Mouse (Mus musculus) spleen, embryonic (tissue): Measurements from ENCODE around the gene Mras.

Source experiments
- CTCF ChIA-PET: fragments of 350-600 bp; sonication (Branson Sonifier 250); formaldehyde crosslinking; loops from one replicate; lab custom pipeline; 2022; lab: Charles Lee

Gene Mras

DNA sequence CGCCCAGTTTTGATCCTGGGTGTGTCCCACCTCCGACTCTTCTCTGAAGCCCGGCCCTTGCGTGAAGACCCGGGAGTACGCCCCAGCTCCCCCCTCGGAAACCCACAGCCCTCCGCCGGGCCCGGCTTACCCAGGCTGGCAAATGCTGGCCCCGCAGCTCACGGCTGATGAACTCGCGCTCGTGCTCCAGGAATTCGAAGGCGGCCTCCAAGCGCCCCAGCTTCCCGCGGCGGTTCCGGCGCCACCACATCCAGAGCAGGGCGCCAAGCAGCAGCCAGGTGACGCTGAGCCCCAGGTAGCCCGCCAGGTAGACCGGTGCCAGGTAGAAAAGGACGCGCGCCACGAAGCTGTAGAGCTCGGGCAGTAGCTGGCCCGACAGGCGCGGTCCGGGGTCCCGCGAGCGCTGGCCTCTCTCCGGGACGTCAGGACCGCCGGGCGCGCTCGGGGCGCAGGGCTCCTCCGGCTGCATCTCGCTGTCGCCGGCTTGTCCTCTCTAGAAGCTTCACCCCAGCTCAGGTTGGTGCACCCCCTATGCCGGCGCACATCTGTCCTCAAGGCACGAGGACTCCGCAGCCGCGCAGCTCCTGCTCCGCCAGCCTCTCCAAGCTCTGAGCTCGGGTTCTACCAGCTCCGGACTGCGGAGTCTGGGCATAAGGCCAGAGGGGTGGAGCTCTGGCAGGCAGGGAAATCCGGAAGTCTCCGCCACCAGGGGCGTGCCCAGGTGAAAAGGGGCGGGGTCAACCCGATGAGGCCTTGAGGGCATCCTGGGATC is 79.1 kb downstream of the Mras start, which contains the start of gene Esyt3:
Esyt3 (minus strand) TSS at position 637 of the 772 bp plus-strand sequence.
- CTCF ChIA-PET = interaction anchor here (0.6 kb wide), 1 partner anchor 360 kb away, joined by 3 read pairs; no protein-coding TSS in a partner anchor

DNA sequence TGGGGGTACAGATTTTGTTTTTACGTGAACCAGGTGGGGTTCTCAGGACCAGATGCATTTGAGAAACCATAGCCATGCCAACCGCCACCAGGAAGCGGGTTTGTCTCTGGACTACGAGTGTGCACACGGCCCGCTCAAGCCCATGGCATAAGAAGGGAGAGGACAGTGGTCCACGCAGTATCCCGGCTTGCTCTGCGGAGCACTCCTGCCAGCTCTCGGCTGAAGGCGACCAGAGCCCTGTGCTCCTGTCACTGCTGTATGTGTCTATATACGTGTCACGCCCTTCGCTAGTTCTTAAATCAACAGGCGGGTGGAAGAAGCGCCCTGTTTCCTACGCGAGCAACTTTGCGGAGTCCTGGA is 79.6 kb downstream of the Mras start:
- CTCF ChIA-PET = interaction anchor here (0.5 kb wide), 1 partner anchor 385 kb away, joined by 4 read pairs; no protein-coding TSS in a partner anchor

DNA sequence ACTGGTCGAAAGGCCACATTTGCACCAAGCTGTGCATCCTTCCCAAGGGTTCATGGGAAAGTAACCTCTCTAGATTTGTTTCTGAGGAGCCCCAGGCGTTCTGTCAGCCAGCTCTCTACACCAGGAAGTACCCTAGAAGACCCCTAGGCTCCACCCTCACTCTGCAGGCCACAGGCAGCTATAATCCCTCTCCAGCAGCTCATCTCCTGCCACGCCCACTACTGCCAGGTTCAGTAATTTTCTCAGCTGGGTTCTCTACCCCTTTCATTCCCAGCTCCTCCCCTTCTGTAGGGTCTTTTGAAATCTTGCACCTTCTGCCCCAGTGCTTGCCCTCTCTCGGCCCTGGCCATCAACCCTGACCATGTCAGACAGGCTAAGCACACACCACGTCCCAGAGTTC is 81.2 kb downstream of the Mras start:
- CTCF ChIA-PET = no interaction called here

DNA sequence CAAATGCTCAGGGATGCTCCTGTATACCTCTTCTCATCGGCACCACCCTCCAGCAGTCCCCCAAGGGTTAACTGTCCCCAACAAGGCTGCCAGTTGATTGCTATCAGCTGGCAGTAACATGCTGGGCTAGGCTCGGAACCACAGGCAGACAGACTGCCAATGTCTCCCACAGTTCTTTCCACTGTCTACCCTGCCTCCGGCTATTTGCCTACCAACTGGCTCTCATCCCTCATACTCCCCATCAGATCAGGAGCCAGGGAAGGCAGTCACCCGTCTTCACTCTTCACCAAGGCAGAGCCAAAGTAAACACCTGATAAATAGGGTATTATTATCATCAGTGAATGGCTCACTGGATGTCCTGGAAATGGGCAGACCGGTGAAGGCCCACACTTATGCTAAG is 82.4 kb downstream of the Mras start:
- CTCF ChIA-PET = no interaction called here

DNA sequence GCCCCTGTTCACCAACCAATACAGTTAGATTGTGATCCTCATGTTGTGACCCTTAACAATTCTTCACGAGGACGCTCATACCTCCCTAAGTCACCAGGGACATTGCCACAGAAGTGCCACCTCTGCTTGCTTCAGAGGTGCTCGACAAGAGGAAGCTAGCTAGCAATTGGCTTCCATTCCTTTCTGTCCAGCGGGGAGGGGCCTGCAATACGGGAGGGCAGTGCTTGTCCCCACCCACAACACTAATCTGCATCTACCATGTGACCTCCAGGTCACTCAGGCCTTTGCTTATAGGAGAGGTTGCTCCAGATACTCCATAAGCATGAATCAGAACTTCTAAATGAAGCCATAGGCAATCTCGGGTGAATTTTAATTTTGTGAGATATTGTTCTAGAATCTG is 83.8 kb downstream of the Mras start:
- CTCF ChIA-PET = no interaction called here

DNA sequence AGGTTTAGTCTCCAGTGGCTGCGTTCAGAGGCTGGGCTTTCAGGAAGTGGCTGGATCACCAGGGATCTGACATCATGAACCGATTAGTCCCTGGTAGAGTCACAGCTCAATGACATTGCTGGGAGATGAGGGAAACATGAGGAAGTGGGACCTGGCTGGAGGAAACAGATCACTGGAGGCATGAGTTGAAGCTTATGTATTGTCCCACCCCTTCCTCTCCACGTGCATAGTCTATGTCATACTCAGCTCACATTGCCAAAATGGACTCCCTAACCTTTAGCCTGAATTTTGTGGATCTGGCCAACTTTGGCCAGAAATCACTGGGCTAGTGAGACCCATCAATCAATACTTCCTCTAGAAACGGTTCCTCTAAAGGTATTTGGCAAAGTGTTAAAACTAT is 84.2 kb downstream of the Mras start:
- CTCF ChIA-PET = no interaction called here

DNA sequence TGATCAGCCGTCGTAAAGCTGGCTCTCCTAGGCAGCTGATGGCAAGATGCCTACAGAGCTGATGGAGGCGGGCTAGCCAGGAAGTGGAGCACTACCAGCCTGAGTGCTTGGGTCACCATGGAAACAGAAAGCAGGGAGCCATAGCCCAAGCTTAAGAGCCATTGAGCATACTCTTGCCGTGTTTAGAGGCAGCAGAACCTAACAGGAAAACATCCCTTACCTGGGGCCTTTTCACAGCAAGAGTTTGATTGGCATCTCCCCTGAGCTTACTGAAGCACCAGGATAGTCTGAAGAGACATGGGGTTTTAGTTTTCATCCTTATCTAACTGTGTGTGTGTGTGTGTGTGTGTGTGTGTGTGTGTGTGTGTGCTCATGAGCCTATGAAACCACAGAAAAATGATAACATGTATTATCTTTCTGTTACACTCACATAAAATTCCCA is 91.8 kb downstream of the Mras start:
- CTCF ChIA-PET = no interaction called here

DNA sequence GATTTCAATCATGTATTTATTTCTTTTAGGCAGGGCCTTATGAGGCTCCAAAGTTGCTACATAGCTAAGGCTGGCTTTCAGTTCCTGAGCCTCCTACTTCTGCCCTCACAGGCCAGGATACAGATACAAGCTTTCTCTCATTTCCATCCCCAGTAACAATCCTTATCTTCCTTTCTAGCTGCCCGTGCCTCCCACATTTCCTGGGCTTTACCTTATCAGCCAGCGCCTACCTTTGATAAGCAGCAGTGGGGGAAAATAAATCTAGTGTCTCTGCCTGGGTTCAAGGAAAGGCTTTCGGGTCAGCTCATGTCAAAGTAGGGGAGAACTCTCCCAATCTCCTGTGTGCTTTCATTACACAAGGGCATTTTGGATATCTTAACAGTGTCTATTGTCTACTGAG is 95.6 kb downstream of the Mras start:
- CTCF ChIA-PET = interaction anchor here (0.7 kb wide), 1 partner anchor 209 kb away, joined by 7 read pairs; no protein-coding TSS in a partner anchor

DNA sequence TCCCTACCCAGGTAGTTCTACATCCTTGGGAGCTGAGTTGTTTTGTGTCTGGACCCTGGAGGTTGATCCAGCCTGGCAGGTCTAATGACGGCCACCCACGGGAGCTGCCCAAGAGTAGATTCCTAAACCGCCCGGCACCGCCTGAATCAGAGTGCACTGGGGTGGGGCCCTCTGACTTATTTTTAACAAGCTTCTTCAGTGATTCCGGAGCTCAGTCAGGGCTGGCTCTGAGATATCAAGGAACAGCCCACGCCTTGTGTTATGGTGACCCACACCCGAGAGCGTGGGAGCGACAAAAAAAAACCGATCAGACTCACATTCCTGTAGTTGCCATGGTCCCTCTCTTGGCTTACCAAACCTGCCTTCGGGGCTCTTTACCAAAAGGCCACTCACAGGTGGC is 97.1 kb downstream of the Mras start:
- CTCF ChIA-PET = no interaction called here

DNA sequence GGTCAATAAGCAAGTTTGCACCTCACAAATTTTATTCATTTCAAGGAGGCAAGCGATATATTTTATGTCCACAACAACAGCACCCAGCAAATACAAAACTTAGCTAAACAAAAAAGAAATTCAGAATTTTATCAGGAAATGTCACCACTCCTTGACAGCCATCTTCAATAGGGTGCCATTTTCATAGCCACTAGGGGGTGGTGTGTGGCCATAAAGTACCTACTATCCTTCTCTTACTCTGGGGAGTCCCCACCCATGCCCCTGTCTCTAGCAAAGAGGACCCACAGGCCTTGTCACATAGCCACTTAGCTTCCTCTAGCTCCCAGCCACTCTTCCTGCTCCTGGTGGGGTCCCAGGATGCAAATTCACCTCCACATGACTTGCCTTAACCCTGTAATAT is 98.0 kb downstream of the Mras start:
- CTCF ChIA-PET = no interaction called here

DNA sequence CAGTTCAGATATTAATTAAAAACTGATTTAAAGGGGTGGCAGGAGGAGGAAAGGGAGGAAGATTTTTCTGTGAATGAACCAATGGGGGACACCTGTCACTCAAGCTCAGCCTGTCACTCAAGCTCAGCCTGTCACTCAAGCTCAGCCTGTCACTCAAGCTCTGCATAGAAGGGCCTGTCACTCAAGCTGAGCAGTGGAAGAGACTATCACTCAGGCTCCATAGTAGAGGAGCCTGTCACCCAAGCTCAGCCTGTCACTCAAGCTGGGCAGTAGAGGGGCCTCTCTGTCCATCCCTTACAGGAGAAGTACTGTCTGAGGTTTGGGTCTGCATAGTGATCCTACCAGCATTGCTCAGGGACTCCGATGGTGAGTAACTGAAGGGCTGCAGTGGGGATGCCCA is 98.9 kb downstream of the Mras start:
- CTCF ChIA-PET = no interaction called here

DNA sequence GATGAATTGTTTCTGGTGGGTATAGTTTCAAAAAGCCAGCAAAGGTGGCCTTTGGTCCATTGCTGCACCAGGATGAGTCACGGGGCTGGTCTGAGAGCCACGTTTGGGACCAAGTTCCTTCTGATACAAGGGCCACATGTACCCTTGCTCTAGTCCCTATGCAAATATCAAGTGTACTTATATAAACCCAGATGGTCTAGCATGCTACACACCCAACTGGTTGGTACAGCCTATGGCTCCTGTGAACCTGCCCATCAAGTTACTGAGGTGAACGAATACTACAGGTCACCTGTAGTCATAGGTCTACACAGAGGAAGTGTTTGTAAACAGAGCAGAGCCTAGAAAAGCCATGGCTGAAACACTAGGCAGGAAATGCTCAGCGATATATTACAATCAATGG is 100.6 kb downstream of the Mras start:
- CTCF ChIA-PET = no interaction called here
